Mouse (Mus musculus) testis, postnatal 14 days (tissue): ENCODE measurements around the gene Olfr1377.
"Not testable (repeated sequence)": the region's sequence is repeated elsewhere in the genome, so short reads cannot be mapped to it uniquely, and the experiment has no call there.

ENCODE experiments used
- DNase-seq: peaks from one replicate; pipeline ENCODE4 v3.0.0; 2021; ENCODE audit warnings: low spot score

Olfr1377 gene

DNA sequence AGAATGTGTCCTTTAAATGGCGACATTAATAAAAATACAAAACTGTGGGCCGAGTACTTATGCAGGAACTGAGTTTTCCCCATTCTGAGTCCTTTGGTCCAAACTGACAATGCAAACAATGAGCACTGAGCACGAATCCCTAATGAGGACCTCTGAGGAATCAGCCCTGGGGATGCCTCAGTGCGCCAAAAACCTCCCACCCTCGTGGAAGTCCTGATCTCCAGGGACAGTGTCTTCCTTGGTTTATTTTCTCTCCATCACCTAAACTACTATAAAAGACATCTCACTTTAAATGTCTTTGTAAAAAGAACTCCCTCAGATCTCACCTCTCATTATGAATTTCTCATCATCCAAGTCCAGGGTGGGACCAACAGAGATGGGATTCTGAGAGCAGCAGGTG lies at the start of gene Olfr1377:
Gene Olfr1377 (plus strand): TSS at position 301 of the 400 bp plus-strand sequence.
- no peak for DNase-seq

DNA sequence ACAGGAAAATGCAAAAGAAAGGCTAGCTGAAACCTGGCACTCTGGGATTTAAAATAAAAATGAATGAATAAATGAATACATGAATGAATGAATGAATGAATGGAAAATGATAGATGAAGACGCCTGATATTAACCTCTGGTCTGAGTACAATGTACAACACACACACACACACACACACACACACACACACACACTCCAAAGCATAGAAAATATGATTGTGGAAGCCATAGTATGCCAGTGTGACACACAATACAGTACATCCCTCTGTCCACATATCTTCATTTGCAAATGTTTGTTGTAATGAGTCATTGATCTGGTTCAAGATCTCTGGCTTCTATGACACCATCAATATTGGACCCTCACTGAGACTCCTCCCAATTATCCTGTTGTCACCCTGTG lies 49.7 kb upstream of the Olfr1377 start:
- DNase-seq, result no peak

DNA sequence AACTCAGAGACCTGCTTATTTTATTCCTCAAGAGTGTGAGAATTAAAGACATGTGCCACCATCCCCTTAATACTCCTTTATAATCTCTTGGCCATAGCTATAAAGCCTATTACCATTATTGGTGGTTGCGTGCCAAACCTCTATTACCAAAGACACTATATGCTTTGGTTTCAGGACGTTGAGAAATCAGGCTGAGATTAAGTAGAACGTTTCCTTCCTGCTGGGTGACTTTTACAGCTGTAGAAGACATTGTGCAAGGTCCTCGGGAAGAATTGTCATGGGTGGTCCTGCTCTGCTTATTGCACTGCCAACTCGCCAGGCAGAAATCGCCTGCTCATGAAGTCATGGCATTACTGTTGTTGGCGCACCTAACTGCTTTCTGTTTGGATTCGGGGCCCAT lies 43.3 kb upstream of the Olfr1377 start:
- DNase-seq, result no peak

DNA sequence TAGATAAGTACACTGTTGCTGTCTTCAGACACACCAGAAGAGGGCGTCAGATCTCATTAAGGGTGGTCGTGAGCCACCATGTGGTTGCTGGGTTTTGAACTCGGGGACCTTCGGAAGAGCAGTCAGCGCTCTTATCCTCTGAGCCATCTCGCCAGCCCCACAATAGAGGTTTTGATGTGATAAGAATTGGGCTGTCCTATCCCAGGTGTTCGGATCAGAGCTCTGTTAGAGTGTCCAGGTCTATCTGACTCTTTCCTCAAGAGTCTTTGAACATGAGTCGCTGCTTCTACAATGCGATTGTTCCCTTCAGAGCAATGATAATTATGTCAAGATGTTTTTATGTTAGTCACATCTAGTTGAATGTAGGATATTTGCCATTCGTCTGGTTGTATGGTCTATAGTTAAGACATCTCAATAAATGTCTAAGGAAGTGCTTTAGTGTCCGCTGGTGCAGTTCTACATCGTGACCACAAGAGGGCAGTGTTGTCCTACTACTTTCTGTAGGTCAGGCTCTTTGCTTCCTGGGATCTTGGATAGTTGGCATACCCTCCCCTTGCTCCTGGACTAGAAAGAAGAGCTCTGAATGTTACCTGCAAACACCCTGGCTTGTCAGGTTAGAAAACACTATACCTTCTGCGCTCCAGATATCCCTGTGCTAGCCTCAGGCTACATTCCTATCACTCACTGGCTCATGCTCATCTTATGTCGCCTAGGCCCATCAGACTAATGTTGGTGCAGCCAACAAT lies 42.0 kb upstream of the Olfr1377 start:
- DNase-seq, result no peak

DNA sequence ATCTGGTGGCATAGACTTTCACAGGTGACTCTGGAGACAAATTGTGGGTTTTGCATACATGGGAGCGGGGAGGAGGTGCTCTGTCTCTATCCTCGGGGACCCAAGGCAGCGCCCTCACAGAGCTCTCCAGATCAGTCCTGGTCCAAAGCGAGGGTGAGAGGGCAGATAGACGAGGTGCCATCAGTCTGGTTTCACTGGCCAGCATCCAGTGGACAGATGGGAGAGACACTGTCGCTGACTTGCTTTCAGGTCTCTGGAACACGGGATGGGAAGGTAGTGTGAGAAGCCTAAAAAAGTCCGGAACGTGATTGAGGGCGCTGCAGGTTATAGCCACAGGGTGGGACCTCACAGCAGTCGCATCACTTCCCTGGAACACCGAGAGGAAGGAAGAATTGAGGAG lies 39.4 kb upstream of the Olfr1377 start:
- DNase-seq, result no peak

DNA sequence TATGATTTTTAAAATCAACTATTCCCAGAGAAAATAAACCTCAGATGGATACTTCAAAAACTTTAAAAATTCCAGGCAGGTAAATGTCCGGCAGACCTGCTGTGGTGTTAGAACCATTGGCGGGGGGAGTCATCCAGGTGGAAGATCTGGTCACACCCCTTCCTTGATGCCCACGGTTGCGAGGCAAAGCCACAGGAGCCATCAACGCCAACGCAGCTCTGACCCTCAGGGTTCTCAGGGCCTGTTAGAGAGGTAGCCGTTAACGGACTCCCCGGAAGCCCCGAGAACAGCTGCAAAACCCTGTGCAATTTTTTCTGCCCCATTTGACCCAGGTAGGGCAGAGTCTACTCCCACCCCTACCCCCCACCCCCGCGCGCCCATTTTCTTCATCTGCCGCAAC lies 38.3 kb upstream of the Olfr1377 start, which contains the start of gene 4933414I15Rik:
Gene 4933414I15Rik (minus strand): TSS at position 260 of the 400 bp plus-strand sequence.
- no peak for DNase-seq

DNA sequence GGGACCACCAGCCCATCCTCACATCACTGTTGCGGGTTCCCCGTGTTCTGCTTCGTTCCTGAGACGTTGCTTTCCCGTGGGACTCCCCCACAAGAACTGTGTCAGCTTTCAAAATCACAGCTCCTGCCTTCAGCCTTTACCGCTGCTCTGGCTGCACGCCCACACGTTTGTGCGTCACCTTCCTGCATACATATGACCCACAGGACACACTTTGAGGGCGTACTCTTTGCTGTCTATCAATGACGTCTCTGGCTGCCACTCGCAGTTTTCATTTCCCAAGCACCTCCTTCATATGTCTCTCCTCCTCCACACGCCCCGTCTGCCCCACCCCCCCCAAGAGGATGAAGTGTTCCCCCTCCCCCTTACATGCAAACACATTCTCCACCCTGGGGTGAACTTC lies 29.5 kb upstream of the Olfr1377 start:
- DNase-seq, result no peak

DNA sequence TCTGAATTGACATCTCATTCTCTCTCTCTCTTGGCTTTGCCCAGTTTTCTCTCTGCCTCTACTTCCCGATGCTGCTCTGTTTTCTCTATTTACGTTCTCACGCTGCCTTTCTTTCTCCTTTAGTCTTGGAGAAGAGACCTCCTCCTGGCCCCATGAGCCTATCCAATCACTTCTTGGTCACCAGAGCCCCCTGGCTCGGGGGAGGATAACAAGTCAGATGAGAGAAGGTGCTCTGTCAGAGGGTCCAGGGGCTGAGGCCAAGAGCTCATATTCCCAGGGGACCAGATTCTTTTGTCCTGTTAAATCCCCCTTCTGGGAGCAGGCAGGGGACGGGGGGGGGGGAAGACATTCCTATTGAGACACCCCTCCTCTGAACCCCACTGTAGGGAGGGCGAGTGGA lies 28.1 kb upstream of the Olfr1377 start, which contains the start of gene Prop1:
Gene Prop1 (minus strand): TSS at position 101 of the 400 bp plus-strand sequence.
- no peak for DNase-seq

DNA sequence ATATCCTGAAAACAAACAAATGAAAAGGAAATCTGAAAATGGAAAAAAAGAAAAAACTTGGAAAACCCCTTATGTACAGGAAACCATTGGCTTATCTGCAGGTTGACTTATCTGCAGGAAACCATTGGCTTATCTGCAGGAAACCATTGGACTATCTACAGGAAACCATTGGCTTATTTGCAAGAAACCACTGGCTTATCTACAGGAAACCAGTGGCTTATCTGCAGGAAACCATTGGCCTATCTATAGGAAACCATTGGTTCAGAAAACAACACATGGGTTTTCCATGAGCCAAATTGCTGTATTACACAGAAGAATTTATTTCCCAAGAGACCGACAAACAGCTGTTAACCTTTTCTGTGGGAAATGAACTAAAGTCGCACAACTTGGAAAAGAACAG lies 16.9 kb upstream of the Olfr1377 start:
- no peak for DNase-seq

DNA sequence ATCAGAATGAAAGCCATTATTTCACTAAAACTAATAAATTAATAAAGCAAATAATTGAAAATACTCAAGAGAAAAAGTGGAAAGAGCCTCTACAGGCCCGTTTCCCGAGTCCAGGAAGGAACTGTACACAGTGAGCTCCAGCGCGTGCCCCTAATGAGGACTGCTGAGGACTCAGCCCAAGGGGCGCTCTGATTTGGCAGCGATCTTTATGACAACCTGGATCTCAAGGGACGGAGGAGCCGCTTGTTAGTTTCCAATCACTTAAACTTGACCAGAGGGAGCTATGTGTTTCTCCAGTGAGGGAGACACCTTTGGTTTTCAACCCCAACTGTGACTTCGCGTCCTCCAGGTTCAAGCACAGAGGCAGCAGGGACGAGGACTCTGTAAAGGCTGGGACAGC lies 15.5 kb upstream of the Olfr1377 start, which contains the start of gene Olfr1378:
Gene Olfr1378 (plus strand): TSS at position 301 of the 400 bp plus-strand sequence.
- no peak for DNase-seq

DNA sequence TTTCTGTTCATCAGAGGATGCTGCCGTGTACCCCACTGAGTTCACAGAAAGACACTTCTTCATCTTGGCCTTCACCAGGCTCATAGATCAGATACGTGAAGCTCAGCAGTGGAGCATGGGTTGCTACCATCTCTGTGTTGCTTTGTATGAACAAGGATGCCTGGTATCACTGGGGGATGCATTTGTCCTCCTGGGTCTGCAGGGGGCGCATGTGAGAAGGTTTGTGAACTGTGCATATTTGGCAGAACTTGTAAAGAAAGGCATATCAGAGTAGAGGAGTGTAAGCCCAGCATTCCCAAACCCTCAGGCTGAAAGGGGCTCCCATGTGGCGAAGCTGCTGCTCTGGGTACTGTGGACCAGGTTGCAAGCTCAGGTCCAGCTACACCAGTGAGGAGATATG lies 4.6 kb upstream of the Olfr1377 start:
- no peak for DNase-seq

DNA sequence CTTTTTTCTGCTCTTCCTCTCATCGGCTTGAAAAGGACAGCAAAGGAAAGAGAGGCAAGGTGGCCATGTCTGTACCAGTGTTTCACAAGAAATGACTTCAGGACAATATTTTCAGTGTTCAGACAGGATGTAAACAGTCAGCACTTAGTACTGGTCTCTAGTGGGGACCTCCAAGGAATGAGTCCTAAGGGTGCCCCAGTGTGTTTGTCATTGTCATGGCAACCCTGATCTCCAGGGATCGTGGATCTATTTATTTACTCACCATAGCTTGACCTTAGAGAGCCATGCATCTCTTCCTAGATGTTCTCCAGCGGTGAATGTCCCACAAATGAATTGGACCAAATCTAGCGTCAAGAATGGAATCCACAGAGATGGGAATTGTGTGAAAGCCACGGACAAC lies 21.5 kb downstream of the Olfr1377 start, which contains the start of gene Olfr51:
Gene Olfr51 (plus strand): TSS at position 301 of the 400 bp plus-strand sequence.
- DNase-seq, result no peak

DNA sequence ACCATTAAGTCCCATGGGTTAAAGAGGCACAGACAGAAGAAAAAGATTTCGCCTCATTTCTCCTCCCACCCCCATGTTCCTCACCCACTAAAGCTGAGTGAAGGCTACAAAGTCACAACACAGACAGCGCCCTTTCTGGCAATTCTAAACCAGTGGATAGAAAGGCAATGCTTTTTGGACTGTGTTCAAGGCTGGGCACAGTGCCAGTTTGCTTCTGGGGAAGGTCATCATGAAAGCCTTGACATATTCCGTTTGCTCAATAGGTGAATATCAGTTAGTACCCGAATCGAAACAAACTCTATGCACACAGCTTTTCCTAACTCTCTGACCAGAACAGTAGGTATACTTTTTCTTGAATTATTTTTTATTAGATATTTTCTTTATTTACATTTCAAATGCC lies 30.1 kb downstream of the Olfr1377 start:
- DNase-seq, result peak; percentile 77

DNA sequence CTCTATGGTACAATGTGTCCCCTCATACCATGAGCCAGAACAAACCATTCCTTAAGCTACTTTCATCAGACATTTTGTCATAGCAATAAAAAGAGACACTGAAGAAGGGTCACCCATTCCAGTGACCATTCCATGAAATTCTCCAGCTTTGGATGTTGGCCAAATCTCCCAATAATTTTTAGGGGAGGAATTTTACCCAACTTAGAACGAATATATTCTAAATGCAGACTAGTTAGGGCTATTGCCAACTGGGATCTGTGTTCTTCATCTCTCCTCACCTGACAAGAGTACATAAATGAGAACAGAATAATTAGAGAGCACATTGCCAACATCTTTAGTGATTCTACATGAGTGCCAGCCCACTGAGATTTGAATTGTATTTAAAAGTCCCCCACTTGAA lies 32.2 kb downstream of the Olfr1377 start, which contains the start of gene Olfr54:
Gene Olfr54 (plus strand): TSS at position 301 of the 400 bp plus-strand sequence.
- no peak for DNase-seq

DNA sequence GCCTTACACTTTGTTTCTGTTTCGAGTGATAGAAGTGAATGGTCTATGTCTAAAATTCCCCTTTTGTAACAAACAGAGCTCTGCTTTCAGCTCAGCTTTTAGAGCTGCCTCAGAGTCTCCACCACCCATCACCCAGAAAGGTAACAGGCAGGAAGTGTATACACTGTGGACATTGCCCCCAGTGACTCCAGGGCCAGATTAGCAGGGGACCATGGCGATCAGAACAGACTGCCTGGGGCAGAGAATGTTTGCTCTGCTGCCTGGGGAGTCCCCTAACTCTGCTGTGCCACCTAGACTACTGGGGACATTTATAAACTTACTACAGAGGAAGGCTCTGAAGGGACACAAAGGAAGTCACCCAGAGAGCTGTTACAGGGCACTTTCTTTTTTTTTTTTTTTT lies 34.6 kb downstream of the Olfr1377 start:
- no peak for DNase-seq

DNA sequence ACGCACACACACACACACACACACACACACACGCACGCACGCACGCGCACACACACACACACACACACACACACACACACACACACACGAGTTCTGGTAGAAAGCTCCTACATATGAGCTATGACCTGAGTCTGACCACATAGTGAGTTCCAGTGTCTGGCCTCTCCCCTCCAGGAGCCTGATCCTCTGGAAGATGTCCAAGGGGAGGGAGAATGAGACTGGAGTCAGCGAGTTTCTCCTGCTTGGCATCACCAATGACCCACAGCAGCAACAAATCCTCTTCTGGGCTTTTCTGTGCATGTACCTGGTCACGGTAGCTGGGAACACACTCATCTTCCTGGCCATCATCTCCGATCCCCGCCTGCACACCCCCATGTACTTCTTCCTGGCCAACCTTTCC lies 45.0 kb downstream of the Olfr1377 start:
- DNase-seq, result not testable (repeated sequence)

DNA sequence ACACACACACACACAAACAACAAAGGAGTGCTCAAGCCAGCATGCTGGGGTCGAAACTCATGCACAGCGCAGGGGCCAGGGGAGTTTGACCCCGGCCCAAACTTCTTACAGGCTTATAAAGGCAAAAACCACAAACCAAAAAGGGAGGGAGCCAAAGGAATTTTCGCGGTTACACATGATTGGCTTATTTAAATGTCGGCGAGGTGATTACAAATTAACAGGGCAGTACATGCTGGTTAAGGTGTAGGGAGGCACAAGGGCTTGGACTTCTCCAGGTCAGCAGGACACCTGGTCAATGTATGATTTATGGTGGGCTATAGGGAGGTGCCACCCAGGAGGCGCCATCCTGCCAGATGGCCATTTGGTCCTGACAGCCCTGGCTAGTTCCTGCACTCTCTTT lies 47.6 kb downstream of the Olfr1377 start:
- DNase-seq, result not testable (repeated sequence)

DNA sequence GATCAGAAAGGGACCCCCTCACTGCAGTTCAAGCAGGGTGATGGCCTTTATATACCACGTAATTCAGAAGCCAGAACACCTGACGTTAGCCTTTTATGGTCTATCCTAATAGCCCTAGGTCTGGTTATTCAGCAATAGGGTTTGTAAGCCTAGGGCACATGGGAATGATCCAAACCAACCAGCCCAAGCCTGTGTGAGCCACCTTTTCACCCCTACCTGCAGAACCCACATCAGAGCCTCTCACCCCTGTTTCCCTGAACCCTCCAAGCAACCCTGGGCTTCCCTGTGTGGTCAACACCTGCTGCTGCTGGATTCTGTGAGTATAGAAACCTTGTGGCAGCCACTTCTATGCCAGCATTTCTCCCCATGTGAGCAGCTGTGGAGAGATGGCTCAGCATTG lies 48.5 kb downstream of the Olfr1377 start:
- DNase-seq, result no peak

DNA sequence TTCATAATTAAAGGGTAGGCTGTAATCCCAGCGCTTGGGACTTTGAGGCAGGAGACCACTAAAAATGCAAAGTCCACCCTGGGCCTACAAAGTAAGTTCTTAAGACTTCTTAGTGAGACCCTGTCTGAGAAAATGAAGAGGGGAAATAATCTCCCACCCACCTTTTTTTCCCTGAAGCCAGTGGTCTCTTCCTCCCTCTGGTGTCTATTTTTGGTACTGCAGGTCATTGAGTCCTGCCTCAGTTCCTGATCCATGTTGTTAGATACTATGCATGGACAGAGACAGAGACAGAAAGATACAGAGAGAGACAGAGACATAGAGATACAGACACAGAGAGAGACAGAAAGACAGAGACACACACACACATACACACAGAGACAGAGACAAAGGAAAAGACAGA lies 51.1 kb downstream of the Olfr1377 start:
- DNase-seq, result no peak

DNA sequence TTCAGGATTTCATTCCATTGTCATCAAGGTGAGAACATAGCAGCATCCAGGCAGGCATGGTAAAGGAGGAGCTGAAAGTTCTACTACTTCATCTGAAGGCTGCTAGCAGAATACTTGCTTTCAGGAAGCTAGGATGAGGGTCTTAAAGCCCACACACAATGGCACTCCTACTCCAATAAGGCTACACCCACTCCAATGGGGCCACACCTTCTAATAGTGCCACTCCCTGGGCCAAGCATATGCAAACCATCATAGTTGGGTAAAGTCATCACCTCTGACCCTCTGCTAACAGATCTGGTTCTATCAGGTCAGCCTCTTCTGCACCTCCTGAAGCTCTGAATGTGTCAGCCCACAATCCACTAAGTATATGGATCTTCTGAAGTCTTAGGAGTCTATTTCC lies 52.4 kb downstream of the Olfr1377 start:
- DNase-seq, result not testable (repeated sequence)

DNA sequence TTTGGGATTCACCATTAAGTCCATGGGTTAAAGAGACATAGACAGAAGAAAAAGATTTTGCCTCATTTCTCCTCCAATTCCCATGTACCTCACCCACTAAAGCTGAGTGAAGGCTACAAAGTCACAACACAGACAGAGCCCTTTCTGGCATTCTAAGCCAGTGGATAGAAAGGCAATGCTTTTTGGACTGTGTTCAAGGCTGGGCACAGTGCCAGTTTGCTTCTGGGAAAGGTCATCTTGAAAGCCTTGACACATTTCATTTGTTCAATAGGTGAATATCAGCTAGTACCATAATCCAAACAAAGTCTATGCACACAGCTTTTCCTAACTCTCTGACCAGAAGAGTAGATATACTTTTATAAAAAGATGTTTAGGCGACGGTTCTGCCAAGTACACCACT lies 54.2 kb downstream of the Olfr1377 start:
- DNase-seq, result no peak
